Mouse (Mus musculus): Measurements from ENCODE around the gene Rab32. TPM values are rescaled to one million over a fixed set of nuclear protein-coding genes. Genes with fewer than 3 reads are reported as not detected.

Gene Rab32
- polyA plus RNA-seq, 1 experiment = not detected

DNA sequence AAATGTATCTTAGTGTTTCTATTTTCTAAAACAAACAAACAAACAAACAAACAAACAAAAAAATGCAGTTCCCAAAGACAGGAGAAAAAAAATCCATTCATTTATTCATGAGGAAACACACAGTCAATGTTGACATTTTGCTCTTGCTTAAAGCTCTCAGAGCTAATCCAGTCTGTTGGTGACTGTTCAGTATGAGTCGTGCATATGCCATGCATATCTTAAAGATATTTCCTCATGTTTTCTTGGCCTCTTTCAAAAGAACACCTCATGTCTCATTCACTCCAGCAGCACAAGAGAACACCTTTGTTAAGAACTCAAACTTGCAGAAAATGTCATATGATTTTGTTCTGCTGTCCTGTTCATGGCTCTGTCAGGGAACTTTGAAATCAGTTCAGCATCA is 7.9 kb downstream of the Rab32 start:
- H3K4me1 ChIP-seq (ENCODE audit: control insufficient read depth, insufficient read depth, low read length) = no peaks in the 10 kb centered on the region; the same call in 1 of the 2 replicates
- H3K4me3 ChIP-seq (ENCODE audit: insufficient read depth, low read depth, low read length) = no peak overlapping the region
- WGBS = 86% methylated on average over 1 of the region's 1 CpGs
- H3K27ac ChIP-seq (ENCODE audit: insufficient read depth, low read depth, low read length) = no peak overlapping the region
- no peak for TF ChIP-seq CTCF (IDR thresholded peaks at IDR 0.05; ENCODE audit: insufficient read depth, low read depth, low read length)

DNA sequence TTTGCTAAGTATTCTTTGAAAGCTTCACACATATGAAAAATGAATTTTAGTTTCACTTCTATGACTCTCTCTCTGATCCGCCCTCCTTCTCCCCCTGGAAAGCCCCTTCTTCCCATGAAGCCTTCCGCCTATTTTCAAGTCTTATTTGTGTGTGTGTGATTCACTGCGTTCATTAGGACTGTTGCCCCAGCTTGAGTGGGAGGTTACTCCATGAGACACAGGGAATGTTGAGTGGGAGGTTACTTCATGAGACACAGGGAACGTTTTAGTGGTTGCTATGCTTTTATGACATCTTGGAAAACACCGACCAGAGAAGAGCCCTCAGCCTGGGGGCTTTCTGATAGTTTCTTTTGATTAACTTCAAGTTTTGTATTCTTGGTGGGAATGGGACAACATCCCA is 11.4 kb downstream of the Rab32 start:
- Histone ChIP-seq H3K4me3 (ENCODE audit: insufficient read depth, low read depth, low read length) (no peak overlapping the region), H3K4me1 (ENCODE audit: control insufficient read depth, insufficient read depth, low read length) (no peaks in the 10 kb centered on the region; the same call in 1 of the 2 replicates), H3K27ac (ENCODE audit: insufficient read depth, low read depth, low read length) (no peak overlapping the region)
- TF ChIP-seq POLR2A (IDR thresholded peaks at IDR 0.05; ENCODE audit: insufficient read depth, low read depth, low read length) = no peak
- no peak for TF ChIP-seq CTCF (IDR thresholded peaks at IDR 0.05; ENCODE audit: insufficient read depth, low read depth, low read length)
- whole genome bisulfite sequencing = 36% methylated on average over 5 of the region's 5 CpGs

DNA sequence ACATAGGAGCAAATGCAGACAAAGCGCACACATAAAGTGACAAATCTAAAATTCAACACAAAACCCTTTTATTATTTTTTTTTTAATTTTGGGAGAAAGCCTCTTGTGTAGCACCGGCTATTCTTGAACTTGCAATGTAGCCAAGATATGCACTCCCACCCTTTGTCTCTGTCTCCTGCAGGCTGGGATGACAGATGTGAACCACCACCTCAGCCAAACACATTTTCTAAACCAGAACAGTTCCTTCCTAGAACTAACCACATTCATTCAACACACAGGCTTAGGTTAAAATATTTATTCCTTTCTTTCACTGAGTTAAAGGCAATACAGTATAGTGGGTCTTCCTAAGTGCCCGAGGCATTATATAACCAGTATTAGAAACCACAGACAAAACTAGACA is 13.1 kb downstream of the Rab32 start:
- no peaks in the 10 kb centered on the region; the same call in 1 of the 2 replicates for H3K4me1 ChIP-seq (ENCODE audit: control insufficient read depth, insufficient read depth, low read length)
- TF ChIP-seq CTCF (IDR thresholded peaks at IDR 0.05; ENCODE audit: insufficient read depth, low read depth, low read length) (no peak), POLR2A (IDR thresholded peaks at IDR 0.05; ENCODE audit: insufficient read depth, low read depth, low read length) (no peak)
- H3K4me3 ChIP-seq (ENCODE audit: insufficient read depth, low read depth, low read length) = no peak overlapping the region
- 95% methylated on average over 3 of the region's 3 CpGs for WGBS
- no peak overlapping the region for H3K27ac ChIP-seq (ENCODE audit: insufficient read depth, low read depth, low read length)

Other genes with a start within 250 kb of the Rab32 start
- gene Adgb, start 85.9 kb downstream of the Rab32 start, polyA plus RNA-seq (2012; ENCODE audit: insufficient read depth, insufficient read length, low replicate concordance, missing spikeins) = not detected in 2 replicates
- not detected in 2 replicates for gene Gm10944, start 123.1 kb upstream of the Rab32 start, polyA plus RNA-seq (2012; ENCODE audit: insufficient read depth, insufficient read length, low replicate concordance, missing spikeins)

Data from olfactory bulb, adult 2 months (tissue).